Mouse (Mus musculus) layer of hippocampus, postnatal 36 days (tissue): ENCODE data around the gene H2-Ob. TPM values are rescaled to one million over a fixed set of nuclear protein-coding genes. Genes with fewer than 3 reads are reported as not detected.
"Not testable (repeated sequence)": the region's sequence is repeated elsewhere in the genome, so short reads cannot be mapped to it uniquely, and the experiment has no call there.

Experiments
- DNase-seq, 2 experiments: peaks; one replicate each; pipeline ENCODE4 v3.0.0; 2022
- total RNA-seq, 2 experiments: library from RNA; stranded (reverse); gene quantifications; 2 replicates each; pipeline ENCODE4 v1.2.3; 2021

H2-Ob gene
- total RNA-seq, 2 experiments from 2014 or later, result 0.47 TPM; not detected in 1

DNA sequence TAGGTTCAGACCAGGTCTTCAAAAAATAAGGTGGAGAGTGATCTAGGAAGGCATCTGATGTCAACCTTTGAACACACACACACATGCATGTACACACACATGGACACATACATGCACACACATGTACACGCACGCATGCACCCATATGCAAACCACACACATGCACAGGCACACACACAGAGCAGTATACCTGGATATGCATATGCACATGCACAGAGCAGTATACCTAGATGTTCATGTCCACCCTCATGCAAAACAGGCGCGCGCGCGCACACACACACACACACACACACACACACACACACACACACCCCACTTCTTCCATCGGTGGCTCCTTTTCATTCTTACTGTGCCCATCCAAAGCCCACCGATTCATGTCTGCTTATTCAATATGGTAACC lies 30.8 kb upstream of the H2-Ob start:
- DNase-seq, result no peak

DNA sequence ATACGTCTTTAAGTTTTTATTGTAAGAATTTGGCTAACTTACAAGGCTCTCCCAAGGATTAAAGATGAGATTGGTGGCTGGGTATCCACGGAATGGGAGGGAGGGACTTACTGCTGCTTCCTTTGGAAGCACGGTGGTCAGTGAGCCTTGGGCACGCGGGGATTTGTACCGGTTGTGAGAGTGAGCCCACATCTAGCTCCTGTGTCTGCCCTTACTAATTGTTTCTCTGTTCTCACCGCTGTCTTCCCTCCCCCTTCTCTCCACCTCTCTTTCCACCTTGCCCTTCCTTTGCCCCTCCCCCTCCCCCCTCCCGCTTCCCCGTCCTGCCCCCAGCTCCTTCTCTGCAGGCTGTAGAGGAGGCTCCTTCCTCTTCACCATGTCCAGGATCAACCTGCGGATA lies 30.3 kb upstream of the H2-Ob start:
- DNase-seq, result no peak

DNA sequence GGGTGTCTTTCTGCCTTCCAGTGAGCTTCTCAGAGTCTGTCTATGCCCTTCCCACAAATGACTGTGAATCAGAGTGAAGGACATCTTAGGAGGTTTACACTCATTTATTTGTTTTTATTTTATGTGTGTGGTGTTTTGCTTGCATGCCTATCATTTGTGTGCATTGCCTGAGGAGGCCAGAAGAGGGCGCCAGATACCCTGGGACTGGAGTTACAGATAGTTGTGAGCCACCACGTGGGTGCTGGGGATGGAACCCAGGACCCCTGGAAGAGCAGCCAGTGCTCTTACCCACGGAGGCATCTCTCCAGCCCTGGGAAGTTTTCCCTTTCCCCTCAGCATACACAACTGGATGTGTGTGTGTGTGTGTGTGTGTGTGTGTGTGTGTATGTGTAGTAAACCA lies 29.0 kb upstream of the H2-Ob start:
- DNase-seq, result no peak

DNA sequence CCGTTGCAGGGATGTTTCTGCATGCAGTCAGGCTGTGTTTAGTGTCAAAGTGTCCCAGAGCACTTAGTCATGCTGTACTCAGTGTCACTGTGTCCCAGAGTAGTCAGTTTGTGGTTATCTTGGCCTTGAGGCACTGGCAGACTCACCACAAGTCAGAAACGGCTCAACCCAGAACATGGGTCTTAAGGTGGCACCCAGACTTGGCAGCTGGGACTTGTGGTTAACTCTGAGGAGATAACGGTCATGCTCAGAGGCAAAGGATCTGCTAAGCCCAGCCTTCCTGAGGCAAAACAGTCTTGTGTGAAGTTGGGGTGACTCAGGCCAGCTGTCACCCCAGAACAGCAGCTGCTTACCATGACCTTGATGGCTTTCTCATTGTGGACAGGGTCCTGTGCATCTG lies 28.1 kb upstream of the H2-Ob start:
- DNase-seq, result no peak

DNA sequence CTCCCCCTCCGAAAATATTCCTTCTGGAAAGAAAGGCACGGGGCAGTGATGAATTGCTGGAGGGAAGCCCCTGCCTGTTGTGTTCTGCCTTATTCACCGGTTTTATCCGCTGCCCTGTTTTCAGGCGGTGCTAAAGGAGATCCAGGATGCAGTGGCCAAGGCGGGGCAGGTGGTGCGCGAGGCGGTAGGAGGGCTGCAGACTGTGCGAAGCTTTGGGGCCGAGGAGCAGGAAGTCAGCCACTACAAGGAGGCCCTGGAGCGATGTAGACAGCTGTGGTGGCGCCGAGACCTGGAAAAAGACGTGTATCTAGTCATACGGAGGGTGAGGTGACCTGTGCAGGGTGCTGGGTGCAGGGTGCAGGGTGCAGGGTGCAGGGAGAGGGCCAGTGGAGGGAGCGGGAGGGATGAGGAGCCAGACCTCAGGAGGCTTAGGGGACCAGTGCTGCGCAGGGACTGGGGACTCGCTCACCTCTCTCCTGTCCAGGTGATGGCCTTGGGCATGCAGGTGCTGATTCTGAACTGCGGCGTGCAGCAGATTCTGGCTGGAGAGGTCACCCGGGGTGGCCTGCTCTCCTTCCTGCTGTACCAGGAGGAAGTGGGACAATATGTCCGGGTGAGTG lies 26.8 kb upstream of the H2-Ob start:
- no peak for DNase-seq

DNA sequence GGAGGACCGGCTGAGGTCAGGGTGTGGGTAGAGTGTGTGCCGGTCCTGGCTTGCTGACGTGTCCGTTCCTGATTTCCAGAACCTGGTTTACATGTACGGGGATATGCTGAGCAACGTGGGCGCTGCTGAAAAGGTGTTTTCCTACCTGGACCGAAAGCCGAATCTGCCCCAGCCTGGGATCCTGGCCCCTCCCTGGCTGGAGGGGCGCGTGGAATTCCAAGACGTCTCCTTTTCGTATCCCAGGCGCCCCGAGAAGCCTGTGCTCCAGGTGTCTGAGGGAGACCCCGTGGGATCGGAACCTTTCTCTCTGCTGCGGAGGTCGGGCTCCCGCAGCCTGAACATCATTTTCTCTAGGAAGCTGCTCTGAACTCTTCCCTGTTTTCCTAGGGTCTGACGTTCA lies 24.8 kb upstream of the H2-Ob start:
- DNase-seq, result no peak

DNA sequence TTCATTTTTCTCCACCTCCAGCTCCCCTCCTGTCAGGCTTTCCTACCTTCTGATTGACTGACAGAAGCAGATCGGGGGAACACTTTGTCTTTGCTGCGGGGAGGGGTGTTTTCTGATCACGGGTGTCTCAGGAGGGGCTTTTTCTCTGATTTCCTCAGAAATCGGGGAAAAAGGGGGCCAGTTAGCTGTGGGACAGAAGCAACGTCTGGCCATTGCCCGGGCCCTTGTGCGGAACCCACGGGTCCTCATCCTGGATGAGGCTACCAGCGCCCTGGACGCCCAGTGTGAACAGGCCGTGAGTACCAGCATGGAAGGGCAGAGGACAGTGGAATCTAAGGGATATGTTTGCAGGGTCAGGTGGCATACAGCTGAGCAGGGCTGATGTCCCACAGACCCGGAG lies 23.5 kb upstream of the H2-Ob start:
- DNase-seq, result no peak

DNA sequence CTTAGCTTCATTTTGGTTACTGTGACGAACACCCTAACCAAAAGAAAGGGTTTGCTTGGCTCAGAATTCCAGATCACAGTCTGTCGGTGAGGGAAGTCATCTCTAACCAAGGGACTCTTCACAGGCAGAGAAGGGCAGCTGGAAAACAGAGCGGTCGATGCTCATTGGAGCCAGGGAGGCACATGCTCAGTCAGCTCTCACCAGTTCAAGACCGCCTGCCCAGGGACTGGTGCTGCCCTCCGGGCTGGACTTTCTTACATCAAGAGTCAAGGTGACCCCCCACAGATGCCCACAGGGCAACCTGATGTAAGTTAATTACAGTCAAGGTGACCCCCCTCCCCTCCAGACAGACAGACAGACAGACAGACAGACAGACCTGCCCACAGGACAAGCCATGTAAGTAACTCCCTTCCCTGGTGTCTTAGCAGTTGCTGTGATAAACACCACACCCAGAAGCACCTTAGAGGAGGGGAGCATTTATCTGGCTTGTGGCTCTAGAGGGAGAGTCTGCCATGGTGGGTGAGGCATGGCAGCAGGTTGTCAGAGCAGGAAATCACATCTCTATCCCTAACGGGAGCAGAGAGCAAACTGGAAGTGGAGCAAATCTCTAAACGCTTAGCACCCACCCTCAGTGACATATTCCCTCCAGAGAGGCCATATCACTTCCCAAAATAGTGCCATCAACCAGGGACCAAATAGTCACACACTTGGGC lies 21.3 kb upstream of the H2-Ob start:
- DNase-seq, result no peak

DNA sequence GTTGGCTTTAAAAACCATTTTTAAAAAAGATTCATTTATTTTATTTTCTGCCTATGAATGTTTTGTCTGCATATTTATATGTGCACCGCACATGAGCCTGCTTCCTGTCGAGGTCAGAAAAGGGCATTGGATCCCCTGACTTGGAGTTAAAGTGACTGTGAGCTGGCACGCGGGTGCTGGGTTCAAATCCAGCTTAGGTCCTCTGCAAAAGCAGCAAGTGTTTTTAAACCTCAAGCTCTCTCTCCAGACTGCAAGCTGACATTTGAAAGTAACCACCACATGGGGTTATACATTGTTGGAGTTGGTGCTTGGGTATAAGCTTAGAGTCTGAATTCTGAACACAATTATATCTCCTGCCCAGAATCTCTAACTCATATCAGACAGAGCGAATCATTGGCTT lies 20.7 kb upstream of the H2-Ob start:
- DNase-seq, result no peak

DNA sequence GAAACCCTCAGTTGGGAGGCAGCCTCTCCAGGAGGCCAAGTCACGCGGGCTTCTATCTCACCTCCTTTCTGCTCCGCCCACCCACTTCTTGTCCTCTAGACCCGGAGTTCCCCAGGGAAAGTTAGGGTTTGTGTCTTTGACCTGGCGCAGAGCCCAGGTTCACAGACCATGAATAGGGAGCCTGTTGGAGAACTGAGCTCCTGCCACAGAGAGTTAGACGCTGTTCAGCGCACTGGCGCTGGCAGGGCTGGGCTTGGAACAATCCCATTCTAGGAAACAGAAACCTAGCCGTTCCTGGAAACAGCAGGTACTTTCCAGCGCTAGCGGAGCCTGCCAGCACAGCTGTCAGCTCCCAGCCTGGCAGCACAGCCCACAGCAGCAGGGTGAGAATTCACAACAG lies 20.0 kb upstream of the H2-Ob start:
- DNase-seq, result peak in 1 of 2 experiments; percentile 23

DNA sequence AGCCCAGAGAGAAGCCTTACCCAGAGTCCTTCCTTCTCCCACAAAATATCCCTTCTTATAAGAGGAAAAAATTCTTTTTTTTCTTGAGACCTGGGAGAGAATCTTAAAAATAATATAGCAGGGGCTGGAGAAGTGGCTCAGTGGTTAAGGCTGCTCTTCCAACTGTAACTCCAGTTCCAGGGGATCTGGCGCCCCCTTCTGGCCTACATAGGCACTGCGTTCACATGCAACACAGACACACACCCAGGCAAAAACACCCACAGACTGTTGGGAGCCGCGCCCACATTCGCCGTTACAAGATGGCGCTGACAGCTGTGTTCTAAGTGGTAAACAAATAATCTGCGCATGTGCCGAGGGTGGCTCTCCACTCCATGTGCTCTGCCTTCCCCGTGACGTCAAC lies 19.6 kb upstream of the H2-Ob start:
- not testable (repeated sequence) for DNase-seq

DNA sequence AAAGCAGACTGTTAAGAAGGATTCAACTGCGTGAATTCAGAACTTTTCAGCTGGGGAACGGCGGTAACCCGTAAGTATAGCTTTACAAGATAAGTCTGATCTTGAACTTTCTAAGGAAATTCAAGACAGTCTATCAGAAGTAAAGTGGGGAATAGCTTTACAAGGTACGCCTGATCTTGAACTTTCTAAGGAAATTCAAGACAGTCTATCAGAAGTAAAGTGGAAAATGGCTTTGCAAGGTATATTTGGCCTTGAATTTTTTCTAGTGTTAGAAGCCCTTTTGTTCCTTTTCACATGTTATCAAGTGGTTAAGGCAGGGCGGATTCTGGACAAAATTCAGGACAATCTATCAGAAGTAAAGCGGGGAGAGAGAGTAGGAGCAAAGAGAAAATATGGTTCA lies 18.9 kb upstream of the H2-Ob start:
- not testable (repeated sequence) for DNase-seq

DNA sequence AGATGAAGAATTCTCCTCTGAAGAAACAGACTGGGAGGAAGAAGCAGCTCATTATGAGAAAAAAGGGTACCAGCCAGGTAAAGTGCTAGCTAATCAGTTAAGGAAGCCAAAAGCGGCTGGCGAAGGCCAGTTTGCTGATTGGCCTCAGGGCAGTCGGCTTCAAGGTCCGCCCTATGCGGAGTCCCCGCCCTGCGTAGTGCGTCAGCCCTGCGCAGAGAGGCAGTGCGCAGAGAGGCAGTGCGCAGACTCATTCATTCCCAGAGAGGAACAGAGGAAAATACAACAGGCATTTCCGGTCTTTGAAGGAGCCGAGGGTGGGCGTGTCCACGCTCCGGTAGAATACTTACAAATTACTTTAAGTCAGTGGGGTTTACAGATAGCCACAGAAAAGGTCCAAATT lies 18.3 kb upstream of the H2-Ob start:
- DNase-seq, result not testable (repeated sequence)

DNA sequence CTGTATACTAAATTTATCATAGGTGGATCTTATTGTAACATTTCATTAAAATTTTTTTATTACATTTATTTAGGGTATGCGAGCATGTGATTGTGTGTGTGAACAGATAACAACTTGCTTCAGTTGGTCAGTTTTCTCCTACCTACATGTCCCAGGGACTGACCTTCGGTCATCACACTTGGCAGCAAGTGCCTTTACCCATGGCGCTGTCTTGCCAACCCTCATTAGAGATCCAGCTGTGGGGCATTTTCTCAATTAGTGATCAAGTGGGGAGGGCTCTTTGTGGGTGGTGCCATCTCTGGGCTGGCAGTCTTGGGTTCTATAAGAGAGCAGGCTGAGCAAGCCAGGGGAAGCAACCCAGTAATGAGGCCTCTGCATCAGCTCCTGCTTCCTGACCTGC lies 13.9 kb upstream of the H2-Ob start:
- no peak for DNase-seq

DNA sequence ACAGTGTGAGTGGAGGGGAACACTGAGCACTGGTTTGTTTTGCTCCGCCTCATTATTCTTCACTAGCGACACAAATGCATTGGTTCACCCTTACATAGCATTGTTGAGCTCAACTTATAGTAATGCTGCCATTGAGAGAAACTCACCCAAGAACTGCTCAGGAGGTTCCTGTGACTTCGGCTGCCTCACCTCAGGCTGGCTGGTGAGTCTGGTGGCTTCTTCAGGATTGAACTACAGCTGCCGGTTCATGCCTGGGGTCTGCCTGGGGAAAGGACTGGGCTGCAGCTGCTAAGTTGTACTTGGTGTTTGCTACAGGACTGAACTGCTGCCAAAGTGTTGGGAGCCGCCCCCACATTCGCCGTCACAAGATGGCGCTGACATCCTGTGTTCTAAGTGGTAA lies 13.3 kb upstream of the H2-Ob start:
- no peak for DNase-seq

DNA sequence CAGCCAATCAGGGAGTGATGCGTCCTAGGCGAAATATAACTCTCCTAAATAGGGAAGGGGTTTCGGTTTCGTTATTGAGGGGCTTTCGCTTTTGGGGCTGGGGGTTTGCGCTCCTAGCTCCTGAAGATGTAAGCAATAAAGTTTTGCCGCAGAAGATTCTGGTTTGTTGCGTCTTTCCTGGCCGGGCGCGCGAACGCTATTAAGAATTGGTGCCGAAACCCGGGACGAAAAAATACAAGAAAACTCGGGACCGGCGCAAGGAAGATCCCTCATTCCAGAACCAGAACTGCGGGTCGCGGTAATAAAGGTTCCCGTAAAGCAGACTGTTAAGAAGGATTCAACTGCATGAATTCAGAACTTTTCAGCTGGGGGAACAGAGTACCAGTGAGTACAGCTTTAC lies 12.8 kb upstream of the H2-Ob start:
- DNase-seq, result not testable (repeated sequence)

DNA sequence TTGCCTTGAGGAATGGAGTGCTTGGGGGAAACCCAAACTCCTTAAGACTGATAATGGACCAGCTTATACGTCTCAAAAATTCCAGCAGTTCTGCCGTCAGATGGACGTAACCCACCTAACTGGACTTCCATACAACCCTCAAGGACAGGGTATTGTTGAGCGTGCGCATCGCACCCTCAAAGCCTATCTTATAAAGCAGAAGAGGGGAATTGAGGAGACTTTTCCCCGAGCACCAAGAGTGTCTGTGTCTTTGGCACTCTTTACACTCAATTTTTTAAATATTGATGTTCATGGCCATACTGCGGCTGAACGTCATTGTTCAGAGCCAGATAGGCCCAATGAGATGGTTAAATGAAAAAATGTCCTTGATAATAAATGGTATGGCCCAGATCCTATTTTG lies 7.7 kb upstream of the H2-Ob start:
- DNase-seq, result not testable (repeated sequence)

DNA sequence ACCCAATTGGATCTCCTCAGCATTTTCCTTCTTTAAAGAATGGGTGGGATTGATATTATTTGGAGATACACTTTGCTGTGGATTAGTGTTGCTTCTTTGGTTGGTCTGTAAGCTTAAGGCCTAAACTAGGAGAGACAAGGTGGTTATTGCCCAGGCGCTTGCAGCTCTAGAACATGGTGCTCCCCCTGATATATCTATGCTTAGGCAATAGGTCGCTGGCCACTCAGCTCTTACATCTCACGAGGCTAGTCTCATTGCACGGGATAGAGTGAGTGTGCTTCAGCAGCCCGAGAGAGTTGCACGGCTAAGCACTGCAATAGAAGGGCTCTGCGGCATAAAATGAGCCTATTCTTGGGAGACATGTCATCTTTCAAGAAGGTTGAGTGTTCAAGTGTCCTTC lies 6.7 kb upstream of the H2-Ob start:
- not testable (repeated sequence) for DNase-seq

DNA sequence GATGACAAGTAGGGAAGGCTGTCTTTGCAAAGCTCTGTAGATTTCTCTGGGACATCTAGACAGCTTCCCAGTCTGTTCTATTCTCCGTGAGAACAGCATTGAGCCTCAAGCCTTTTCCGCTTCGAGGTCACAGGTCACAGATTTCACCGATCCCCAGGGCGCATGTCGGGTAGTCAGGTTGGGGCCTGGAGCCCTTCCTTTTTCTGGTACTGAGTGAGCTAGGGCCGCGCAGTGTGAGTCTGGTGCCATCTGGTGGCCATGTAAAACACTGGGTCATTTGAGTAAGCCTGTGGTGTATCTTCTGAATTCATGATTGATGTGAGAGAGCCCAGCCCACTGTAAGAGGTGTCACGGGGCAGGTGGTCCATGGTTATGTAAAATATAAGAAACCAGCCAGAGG lies 3.8 kb upstream of the H2-Ob start:
- DNase-seq, result peak; percentile 64 to 66

DNA sequence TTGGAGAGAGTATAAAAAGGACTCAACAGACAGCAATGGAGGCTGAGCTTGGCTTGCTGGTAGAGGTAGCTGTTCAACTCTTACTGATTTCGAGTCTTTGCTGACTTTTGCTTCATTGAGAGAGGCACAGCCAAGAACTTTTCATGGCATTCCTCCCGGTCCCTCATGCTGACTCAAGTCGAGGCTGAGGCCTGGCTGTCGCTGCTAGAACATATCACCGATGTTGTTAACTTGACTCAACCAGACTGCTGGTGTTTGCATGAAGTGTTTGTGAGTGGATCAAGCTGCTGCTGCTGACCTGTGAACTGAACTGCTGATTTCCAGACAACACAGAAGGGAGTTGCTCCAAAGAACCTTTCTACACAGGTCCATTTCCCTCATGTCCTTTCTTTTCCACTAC lies 2.0 kb upstream of the H2-Ob start:
- DNase-seq, result no peak

DNA sequence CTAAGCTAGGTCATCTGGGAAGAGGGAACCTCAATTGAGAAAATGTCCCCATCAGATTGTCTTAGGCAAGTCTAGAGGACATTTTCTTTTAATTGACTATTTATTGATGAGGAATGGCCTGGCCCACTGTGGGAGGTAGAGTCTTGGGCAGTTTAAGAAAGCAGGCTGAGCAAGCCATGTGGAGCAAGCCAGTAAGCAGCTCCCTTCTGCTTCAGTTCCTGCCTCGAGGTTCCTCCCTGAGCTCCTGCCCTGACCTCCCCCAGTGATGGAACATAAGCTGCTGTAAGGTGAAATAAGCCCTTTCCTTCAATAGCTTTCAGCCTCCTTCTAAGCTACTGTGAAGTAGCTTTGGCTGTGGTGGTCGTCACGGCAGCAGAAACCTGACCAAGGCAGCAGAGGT lies 962 bp upstream of the H2-Ob start:
- DNase-seq, result no peak

DNA sequence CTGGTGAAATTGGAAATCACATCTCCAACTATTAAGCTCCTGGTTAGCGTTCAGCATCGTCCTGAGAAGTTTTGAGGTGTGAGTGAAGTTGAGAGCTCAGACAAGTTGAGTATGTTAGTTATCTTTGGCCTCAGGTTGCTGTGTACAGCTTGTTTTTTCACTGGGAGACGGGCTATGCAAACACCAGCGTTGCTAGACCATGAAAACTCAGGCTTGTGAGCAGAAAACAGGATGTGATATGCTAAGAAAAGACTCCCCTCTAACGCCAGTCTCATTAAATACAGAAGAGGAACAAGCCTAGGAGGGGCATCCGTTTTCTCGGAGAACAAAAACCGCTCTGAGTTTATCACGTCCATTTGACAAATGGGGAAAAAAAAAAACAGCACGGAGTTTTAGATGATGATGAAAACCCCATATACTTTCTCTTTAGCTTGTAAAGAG lies 918 bp downstream of the H2-Ob start:
- DNase-seq, result no peak

DNA sequence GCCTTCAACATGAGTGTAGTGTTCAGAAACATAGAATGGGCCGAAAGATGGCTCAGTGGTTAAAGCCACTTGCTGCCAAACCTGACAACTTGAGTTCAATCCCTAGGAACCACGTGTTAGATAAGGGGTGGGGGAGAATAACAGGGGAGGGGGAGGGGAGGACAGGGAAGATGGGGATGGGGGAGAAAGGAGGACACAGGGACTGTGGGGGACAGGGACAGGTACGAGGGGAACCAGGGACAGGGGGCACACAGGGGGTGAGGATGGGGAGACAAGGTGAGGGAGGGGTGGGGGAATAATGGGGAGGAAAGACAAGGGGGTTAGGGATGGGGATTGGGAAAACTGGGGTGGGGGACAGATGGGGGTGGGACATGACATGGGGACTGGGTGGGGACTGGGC lies 1.7 kb downstream of the H2-Ob start:
- no peak for DNase-seq

DNA sequence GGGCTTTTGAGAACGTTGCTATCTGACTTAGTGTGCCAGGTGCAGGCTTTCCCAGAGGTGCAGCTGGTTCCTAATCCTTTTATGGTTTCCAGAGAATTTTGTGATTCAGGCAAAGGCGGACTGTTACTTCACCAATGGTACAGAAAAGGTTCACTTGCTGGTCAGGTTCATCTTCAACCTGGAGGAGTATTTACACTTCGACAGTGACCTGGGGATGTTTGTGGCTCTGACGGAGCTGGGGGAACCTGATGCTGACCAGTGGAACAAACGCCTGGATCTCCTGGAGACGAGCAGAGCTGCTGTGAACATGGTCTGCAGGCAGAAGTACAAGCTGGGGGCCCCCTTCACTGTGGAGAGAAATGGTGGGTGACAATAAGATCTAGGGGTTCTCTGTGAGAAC lies 2.2 kb downstream of the H2-Ob start:
- DNase-seq, result no peak

DNA sequence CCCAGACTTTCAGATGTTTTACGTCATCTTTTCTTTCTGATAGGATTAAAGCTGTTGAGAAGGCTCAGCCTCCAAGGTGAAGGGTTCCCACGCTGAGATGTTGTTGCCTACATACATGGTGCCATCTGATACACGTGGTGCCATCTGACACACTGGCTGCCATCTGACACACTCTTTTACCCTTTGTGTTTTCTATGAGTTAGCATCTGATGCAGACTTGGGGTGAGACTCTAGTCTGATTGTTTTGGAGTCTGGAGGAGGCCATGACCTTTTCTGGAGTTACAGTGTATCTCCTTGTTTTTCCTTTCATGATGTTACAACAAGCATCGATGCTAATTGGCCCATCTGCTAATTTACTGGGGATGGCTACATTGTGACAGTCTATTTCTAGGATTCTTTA lies 6.0 kb downstream of the H2-Ob start:
- no peak for DNase-seq
